Mouse (Mus musculus) urinary bladder, postnatal 4 days (tissue): ENCODE measurements at regions not wholly inside any gene's neighbourhood (a gene's known extent, or its start where the extent isn't known, plus 50 kb on each side); places are given as distances from the start of the nearest gene placed in this dataset.
A peak's percentile ranks its signal among the peaks of the same experiment; 100 is the strongest.

ENCODE experiments used
- DNase-seq, 2 experiments: peaks; one replicate each; pipeline ENCODE4 v3.0.0; 2021 to 2022; ENCODE audit warnings: low spot score in 2 of 2

DNA sequence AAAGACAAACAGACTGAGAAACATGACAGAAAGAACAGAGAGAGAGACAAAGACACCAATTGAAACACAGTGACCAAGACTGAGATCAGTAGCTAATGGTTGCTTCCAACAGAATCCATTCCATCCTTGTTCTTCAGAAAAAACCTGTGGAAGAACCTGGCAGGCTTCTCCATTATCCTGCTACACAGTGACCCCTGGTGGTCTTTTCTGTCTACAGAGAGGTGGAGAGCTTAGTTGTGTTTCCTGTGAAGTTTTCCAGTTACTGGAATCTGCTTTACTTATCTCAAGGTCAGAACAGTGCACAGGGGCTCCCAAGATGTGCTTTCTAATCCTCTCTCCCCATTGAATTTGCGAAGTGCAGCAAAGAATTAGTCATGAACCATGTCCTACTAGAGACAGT is 339.1 kb upstream of the Msl3l2 start:
- DNase-seq: peak in 1 of 2 experiments; percentile 62

DNA sequence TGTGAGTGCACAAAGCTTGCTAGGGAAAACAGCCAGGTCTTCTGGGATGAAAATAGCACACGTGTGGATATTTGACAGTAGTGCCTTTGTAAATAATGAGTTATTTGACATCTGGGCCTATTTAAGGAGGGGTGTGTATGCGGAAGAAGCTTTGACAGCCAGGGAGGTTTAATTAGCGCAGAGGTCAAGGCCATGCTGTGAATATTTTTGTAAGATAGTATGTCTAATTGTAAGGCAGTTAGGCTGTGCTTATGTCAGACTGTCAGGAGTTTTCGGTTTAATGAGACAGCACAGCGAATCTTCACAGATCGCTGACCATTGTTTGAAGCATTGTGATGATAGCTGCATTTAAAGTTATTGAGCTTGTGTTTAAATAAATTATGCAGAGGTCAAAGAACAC is 337.1 kb upstream of the Msl3l2 start:
- DNase-seq: no peak

DNA sequence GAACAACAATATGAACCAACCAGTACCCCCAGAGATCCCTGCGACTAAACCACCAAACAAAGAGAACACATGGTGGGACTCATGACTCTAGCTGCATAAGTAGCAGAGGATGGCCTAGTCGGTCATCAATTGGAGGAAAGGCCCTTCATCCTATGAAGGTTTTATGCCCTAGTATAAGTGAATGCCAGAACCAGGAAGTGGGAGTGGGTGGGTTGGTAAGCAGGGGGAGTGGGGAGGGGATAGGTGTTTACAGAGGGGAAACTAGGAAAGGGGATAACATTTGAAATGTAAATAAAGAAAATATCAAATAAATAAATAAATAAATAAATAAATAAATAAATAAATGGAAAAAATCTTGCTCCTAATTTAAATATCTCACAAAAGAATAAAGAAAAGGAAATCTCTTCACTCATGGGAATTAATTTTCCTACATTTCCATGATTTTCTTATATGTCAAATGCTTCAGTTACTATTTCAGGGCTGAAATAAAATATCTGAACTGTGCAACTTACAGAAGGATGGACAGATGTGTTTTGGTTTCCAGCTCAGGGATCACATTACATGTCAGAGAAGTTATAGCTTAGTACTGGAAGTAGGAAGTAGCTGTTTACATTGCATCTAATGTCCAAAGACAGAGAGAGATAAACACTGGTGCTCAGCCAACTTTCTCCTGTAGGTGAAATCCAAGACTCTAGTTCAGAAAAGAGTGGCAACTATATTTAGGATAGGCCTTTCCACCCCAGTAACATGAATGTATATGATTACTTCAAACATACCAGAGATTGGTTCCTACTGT is 323.8 kb upstream of the Msl3l2 start:
- DNase-seq: no peak

DNA sequence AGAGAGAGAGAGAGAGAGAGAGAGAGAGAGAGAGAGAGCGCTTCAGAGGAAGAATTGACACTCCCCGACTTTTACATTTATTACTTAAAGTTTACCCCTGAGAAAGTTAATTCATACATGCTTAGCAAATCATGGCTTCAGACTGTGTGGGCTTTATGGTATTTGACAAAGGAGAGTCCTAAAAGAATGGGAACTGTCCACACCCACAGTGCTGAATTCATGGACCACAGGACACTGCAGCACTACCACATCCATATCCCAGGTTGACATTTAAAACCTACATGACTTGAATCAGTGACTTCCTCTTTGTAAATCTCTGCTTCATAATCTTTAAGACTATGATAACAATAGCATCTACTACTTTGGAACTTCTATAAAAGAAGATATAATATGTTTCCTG is 292.8 kb upstream of the Msl3l2 start:
- no peak for DNase-seq

DNA sequence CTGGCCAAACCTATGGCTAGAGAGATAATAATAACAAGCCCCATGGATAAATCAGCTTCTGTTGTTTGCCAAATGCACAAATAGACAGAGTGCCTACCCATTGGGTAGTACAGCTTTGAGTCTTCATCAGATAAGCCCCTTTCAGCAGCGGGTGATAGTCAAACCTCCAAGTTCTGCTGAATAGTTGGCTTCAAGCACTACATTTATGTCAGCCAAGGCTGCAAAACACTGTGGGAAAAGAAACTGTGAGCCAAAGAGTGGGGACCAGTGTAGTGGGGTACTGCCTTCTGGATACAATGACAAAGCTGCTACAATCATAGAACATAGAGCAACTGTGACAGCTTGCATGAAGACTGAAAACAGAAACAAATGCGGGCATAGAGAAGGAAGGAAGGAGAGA is 255.4 kb upstream of the Msl3l2 start:
- DNase-seq: no peak

DNA sequence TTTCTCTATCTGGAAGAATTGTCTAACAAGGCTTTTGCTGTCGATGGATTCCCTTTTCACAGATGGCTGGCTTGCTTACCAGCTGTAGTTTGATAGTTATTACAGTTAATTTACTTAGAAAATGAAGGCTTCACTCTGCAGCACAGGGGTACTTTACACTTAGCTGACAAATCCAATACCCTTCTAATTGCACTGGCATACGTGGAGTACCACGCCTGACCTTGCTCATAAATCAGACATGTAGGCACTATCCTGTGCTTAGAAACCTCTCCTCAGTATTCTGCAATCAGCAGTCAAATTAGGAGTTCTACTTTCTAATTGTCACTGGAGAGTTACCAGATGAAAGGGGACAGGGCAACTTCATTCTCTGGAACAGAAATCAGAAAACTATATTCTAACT is 214.1 kb upstream of the Msl3l2 start:
- DNase-seq: no peak

DNA sequence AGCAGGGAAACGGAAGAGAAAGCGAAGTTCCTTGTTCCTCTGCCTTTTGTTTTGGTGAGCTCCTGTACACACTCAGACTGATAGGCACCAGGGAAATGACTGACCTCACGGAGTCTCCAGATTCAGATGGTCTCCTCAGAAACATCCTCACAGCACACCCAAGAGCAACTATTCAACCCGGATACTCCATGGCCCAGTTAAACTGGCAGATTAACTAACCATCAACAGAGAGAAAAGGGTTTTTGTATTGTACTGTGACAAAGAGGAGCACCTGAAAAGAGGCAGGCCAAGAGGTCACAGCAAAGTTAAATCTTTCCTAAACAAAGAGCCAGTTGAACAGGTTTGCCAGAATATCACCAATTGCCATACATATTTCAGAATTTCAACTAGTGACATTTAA is 177.6 kb upstream of the Msl3l2 start:
- DNase-seq: no peak

DNA sequence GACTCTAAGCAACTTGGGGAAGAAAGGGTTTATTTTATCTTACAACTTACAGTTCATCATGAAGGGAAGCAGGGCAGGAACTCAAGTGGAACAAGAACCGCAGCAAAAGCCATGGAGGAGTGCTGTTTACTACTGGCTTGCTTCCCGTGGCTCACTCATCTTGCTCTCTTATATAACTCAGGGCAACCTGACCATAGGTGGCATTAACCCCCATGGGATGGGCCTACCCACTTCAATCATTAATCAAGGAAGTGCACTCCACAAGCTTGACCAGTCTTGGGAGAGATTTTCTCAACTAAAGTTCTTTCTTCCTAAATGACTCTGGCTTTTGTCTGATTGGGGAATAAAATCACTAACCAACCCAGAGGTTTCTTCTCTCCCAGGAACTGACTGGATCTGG is 172.7 kb upstream of the Msl3l2 start:
- DNase-seq: no peak

DNA sequence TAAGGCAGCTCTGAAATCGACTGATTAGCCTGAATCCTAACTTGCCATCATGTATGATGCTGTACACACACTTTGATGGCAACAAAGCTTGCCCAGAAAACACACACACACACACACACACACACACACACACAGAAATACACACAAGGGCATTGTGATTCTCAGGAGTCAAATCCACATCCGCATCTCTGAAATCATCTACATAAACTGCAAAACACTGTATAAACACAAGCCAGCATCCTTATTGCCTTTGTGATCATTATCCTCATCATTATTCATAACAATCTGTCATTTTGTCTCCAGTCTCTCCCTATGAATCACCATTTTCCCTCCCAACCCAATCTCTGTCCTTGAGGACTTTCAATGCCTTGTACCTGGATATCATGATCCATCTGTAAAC is 171.3 kb upstream of the Msl3l2 start:
- DNase-seq: no peak

DNA sequence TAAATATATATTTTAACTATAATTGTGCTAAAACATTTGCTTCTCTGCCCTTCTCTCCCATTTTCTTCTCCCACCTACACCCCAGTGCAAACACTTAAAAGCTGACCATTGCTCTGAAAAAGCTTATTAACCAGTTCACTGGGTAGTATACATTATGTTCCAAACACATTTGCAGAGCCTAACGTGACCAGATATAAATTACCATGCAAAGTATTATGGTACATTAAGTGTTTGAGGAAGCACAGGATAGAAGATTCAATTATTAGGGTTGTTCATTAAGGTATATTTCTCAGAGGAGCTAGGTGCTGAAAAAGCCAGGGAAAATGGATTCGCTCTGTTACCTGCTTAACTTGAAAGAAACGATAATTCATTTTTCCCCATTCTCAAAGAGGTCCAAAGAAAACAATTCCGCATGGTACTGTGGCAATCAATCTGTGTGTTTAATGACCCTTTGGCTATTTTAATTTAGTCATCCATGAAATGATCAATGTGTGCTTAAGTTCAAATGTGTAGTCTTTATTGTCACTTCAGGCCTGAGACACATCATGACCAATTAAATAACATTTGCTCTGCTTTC is 144.0 kb upstream of the Msl3l2 start:
- no peak for DNase-seq
